Mouse (Mus musculus): ENCODE data around the gene Thg1l.
A peak's percentile ranks its signal among the peaks of the same experiment; 100 is the strongest.

Thg1l gene

GRCm38 (mm10) chr11:45926640-45927082, 28.6 kb downstream of the Thg1l start:
- DNase-seq, result peak; percentile 76

- no peak for DNase-seq
These were observed 29.9 kb downstream of the Thg1l start for GRCm38 (mm10) chr11:45925436-45925835.

DNA sequence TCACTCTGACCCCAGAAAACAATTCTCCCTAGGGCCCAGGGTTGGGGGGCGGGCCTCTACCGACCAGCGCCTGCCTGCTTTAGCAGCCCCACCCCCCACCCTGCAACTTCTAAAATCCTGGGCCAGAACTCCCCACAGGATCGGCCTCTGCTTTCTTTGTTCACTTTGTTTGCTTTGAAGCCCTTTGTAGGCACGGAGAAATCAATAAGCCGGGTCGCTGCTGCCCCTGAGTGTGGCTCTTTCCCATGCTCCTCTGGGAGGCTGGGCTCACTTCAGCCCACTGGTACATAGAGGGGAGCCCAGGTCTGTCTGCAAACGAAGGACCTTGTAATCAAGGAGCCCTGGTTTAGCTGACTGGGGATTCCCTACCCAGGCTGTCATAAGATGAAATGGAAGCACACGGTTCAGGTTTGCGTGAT, 33.8 kb downstream of the Thg1l start:
- no peak for DNase-seq

DNA sequence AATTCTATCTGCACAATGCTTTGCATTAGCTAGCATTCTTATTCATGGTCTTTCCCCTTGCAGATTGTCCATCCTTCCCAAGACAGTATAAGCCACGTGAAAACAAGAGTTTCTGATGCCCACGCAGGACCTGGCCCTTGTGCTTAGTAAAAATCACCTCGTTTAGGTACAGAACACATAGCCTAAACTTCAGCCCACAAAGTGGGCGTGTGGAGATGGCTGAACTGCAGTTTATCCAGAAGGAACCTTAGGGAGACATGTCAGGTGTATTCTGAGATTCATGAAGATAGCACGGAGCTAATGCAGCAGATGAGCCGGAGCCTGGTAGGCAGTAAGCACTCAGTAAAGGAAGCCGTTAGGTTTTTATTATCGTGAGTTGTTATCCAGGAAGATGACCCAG, 34.3 kb downstream of the Thg1l start:
- DNase-seq, result no peak

- no peak for DNase-seq
These were observed 36.5 kb downstream of the Thg1l start for GRCm38 (mm10) chr11:45918836-45919235.

DNA sequence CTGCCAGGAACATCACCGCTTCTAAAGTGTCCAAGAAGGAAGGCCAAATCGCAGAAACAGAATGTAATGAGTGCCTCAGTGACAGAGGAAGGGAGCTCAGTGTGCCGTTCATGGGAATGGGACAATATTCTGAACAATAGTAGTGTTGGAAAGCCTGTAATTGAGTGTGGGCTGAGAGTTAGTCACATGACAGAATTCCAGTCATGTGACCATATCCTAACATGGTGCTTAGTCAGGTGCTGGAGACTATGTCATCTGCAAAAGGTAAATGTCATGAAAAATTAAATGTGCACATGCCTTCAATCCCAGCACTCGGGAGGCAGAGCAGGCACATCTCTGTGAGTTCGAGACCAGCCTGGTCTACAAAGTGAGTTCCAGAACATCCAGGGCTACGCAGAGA, 37.3 kb downstream of the Thg1l start:
- no peak for DNase-seq

DNA sequence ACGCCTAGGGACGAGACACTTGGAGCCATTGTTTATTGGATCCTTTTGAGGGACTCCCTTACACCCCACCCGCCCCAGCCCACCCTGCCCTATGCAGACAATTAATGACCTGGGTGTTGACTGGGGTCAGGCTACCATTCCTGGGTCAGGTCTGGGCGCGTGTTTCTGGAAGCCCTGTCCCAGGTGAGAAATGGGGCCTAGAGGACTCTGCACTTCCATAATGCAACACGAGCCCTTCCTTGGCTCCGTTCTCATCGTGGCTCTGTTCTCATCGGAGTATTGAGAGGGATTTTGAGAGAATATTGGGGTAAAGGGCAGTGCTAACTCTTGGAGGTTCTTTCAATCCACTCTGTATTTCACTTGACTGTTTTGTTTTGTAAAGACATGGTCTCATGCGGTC, 39.1 kb downstream of the Thg1l start:
- no peak for DNase-seq

DNA sequence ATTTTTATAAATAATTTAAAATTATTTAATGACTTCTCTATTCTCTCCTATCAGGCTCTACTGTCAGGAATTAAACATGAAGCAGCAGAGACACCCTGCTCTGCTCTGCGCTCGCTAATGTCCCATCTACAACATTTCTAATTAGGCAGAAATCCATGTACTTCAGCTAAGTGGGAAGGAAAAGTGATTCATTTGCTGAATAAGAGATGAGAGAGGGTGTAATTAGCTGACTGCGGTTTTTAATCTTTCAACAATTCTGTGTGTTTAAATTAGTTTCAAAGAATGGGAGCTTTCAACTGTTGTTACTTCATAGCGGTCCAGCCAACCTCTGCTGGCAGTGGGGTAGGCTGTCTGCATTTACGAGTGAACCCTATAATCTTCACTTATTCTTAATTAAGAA, 44.6 kb downstream of the Thg1l start:
- DNase-seq, result no peak

- DNase-seq, result no peak
These were observed 46.4 kb downstream of the Thg1l start for GRCm38 (mm10) chr11:45908894-45909293.

DNA sequence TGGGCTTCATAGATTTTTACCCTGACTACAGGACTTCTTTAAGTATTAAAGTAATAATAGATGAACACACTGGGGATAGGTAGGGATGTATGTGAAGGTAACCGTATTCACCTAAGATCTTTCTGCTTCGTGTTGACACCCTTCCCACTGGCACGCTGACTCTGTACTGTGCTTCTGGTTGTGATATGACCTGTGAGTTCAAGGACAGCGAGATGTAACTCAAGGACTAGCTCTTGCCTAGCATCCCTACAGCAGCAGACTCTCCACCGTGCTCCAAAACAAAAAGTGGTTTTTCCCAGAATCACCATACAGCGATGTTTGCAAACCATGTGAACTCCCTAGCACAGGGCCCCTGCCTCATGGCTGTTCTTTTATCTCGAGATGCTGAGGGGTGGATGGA, 47.2 kb downstream of the Thg1l start:
- DNase-seq, result no peak

- no peak for DNase-seq
These were observed 48.0 kb downstream of the Thg1l start for GRCm38 (mm10) chr11:45907301-45907700.

- DNase-seq, result no peak
These were observed 49.0 kb downstream of the Thg1l start for GRCm38 (mm10) chr11:45906109-45906786.

DNA sequence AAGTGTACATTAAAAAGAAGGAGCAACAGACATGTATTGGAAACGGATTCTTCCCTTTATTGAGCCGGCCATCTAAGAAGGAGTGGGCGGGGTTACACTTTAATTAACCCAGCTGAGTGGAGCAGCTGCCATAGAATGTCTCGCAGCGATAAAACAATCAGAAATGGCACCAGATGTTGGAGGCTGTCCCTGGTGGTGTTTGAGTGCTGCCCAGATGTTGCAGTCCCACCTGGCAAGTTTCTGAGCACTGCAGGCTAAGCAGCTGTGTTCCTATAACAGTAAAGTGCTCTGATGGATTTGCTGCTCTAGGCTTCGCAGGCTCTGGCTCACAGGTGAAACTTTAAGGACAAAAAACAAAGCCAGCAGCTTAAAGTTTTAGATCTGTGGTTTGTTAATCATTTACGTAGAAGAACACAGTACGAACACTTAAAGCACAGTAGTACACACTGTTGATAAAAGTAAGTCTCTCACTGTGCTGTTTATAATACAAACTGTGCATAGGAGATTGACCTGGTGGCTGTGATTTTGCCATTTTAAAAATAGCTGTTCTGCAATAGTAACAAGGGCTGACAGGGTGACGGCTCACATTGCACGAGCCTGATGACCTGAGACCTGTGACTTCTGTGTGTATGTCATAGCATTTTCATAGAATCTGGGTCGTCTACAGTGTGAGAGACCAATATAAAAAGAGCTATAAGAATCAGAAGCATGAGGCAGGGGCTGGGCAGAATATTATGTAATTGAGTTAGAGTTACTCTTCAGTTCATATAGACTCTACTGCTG, 54.9 kb downstream of the Thg1l start:
- DNase-seq, result no peak

- DNase-seq, result no peak
These were observed 57.9 kb downstream of the Thg1l start for GRCm38 (mm10) chr11:45897392-45897791.

All from right cerebral cortex, postnatal 25 days (tissue).